Mouse (Mus musculus): Measurements from ENCODE around the gene Crocc2.

- TF ChIP-seq CTCF (IDR thresholded peaks at IDR 0.05; ENCODE audit: low read depth) (peak; percentile 99), EP300 (optimal IDR thresholded peaks at IDR 0.05) (no peak)
Observed at GRCm38 (mm10) chr1:93174399-93174798, 5.9 kb downstream of the Crocc2 start.

Data from stomach, postnatal 0 days (tissue).